Mouse (Mus musculus): ENCODE data around the gene Kcnk13.

Gene Kcnk13

GRCm38 (mm10) chr12:99964301-99965202 is at the start of gene Kcnk13:
Gene Kcnk13 (plus strand): TSS chr12:99964499.
- DNase-seq: peak; percentile 81

DNA sequence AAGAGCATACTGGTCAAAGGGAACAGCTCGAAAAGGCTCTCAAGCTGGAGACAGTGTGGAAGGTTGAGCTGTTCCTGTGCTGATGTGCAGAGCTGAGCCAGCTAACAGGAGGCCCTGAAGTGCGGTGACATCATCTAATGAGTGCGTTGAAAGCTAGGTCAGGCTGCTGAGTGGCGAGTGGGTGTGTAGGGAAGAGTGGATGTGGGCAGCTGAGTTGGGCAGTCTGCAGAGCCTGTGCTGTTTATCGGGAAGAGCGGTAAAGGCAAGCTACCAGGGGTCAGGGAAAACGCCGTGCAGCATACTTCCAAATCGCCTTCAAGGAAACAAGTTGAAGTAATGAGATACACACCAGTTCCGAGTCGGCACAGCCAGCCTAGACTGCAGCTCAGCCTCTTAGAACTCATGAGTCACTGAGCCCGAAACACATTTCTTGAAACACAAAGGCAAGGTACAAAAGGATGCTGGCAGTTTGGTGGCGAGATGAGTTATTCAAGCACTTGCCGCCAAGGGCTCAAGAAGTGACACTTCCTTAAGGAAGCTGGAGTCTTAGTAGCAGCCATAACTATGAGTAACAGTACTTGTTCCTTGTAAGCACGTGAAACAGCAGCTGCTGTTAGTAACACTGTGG is 46.4 kb upstream of the Kcnk13 start:
- peak; percentile 54 for DNase-seq

DNA sequence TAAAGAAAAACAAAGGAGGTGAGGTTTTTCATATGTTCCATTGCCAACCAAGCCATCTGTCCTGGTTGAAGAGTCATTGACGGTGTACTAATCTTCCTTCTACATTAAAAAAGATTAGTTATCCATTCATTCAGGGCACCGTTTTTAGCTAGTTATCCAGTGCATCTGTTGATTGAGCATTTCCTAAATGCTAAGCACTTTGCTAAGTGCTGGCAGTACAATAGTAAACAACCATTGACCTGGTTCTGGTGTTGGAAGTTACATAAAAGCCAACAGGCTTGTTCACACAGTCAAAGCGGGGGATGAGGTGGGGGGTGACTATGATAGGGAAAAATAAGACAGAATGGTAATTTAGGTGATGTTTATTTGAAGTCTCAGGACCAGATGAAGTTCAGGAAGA is 44.7 kb upstream of the Kcnk13 start:
- no peak for DNase-seq

DNA sequence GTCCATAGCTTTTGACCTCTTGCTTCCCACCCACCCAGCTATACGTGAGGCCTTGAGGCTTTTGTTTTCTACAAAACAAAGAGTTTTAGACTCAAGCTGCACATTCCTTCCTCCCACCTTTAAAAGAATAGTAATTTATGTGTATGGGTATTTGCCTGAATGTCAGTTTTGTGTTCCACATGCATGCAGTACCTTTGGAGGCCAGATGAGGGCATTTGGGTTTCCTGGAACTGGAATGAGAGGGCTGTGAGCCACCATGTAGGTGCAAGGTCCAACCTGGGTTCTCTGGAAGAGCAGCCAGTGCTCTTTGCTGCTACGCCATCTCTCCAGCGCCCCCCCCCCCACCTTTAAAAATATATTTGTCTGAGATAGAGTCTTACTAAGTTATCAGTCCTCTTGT is 43.3 kb upstream of the Kcnk13 start:
- peak; percentile 27 for DNase-seq

GRCm38 (mm10) chr12:99923131-99923606 is 41.1 kb upstream of the Kcnk13 start:
- peak; percentile 45 for DNase-seq

GRCm38 (mm10) chr12:99923703-99924102 is 40.6 kb upstream of the Kcnk13 start:
- no peak for DNase-seq

DNA sequence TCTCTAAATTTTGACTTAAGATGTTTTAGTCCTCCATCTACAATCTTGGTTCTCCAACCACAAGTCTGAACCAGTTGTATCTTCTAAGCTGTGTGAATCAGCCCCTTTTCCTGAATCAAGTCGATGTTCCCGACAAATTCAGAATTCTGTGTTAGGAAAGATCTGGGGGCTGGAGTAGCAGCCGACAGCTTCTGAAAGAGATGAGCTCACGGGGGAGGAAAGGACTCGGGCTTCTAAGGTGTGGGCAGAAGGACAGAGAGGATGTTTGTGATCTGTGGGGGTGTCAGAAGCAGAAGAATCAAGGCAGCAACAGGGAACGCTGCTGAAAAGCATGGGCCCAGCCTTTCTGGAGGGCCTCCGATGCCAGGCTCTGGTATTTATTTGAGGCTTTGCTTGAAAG is 36.0 kb upstream of the Kcnk13 start:
- no peak for DNase-seq

- no peak for DNase-seq
Measured at GRCm38 (mm10) chr12:99929160-99929559, 35.1 kb upstream of the Kcnk13 start.

GRCm38 (mm10) chr12:99932245-99932644 is 32.1 kb upstream of the Kcnk13 start:
- DNase-seq: no peak

DNA sequence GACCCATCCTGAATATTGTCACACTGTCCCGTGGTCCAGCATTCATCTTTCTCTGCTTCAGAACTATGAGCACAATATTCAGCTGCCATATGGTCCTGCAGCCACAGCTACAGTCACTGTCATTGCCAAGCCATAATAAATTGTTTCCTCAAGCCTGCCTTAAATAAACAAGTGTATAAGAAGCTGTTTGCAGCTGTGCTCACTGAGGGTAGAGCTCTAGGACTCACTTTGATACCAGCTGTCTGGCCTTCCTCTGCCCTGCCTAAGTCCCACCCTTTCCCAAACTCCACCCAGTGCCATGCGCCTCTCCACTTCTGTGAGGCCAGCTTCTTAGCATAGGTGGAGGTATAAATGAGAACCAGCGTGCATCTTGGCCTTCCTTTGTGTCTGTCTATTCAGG is 30.7 kb upstream of the Kcnk13 start:
- no peak for DNase-seq

- no peak for DNase-seq
Measured at GRCm38 (mm10) chr12:99935403-99935802, 28.9 kb upstream of the Kcnk13 start.

DNA sequence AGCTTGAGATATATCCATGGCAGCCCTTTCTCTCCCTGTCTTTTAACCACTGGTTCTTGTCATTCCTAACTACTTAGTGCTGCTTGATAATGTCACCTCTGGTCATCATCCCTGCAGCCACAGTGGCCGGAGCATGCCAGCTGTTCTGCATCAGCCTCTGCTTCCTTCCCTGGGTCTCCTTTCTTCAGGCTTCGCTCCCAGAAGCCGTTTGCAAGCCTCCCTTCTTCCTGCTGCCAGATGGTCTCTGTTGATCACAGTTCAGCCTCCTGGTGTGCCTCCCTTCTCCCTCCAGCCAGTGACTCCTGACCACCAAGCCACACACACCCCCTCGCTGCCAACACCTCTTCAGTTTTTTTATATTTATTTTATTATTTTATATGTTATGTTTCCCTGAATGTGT is 25.8 kb upstream of the Kcnk13 start:
- DNase-seq: no peak

DNA sequence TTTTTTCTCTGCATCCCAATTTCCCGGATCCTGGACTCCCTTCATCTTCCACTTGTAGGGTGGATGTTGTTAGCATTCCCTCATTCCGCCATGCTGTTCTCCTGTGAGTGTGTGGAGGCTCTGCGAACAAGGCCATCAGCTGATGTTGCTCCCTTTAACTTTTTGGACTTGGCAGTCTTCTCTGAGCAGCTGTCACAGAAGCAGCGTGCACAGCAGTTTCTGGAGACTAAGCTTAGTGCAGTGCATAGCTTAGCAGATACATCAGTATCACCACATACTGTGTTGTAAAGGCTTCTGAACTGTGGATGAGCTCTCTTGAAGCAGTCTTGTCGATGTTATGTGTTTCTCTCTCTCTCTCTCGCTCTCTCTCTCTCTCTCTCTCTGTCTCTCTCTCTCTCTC is 25.1 kb upstream of the Kcnk13 start:
- DNase-seq: no peak

- no peak for DNase-seq
Measured at GRCm38 (mm10) chr12:99940704-99941103, 23.6 kb upstream of the Kcnk13 start.

GRCm38 (mm10) chr12:99942441-99942840 is 21.9 kb upstream of the Kcnk13 start:
- no peak for DNase-seq

- DNase-seq: peak; percentile 66
Measured at GRCm38 (mm10) chr12:99952928-99953327, 11.4 kb upstream of the Kcnk13 start.

DNA sequence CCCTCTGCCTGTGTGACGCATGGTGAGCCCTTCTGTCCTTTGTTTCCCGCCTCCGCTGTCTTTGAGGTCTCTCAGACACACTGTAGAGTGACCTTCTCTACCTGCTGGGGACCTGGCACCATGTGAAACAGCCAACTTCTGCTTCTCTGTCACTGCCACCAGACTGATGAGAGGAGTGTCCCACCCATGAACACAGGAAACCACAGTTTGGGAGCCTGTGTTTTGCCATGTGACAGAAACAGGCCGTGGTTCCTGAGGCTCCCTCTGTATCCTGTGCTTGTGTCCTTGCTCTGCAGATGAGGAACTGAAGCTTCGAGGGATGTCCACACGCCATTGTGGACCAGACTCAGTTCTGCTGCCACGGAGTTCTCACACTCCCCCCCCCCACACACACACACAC is 7.9 kb upstream of the Kcnk13 start:
- no peak for DNase-seq

DNA sequence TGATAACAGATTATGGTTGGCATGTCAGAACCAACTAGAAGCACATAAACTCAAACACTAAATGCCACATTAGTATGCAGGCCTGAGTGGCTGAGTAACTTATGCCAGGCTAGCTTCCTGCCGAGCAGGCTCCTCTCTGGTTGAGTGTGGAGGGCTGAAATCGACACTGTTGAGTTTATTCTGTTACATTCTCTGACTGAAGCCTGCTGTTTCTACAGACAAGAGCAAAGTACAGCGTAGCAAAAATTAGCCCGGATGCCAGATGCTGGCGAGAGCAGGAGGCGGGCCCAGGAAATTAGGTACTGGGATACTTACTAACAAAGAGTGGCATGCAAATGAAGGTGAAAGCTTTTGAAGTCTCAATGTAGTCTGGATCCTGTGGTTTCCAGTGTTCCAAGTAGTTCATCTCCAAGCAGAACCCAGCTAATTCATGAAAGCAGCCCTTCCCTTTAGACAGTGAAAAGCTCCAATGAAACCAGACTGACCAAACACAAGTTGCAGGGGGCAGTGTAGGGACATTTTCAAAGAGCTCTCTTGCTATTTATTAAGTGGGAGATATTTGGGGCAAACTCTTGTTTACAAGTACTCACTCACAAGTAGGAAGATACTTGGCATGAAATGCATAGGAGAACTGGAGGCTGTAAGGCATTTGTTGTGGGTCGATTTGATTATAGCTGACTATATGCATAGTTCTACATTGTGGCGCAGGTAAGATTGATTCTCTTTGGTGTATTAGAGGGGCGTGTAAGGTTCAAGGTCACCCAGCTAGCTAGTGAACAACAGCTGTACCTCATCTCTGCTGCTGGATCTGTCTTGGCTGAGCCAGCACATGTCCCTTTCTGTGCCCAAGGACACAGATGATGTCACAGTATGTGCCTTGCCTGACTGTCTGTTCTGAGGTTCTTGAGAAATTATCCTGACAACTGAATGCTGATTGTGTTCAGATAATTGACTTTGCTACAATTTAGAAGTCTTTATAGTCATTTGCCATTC is 5.9 kb upstream of the Kcnk13 start:
- no peak for DNase-seq

GRCm38 (mm10) chr12:99959291-99959690 is 5.0 kb upstream of the Kcnk13 start:
- DNase-seq: peak; percentile 67

GRCm38 (mm10) chr12:99959930-99960329 is 4.4 kb upstream of the Kcnk13 start:
- DNase-seq: peak; percentile 67

DNA sequence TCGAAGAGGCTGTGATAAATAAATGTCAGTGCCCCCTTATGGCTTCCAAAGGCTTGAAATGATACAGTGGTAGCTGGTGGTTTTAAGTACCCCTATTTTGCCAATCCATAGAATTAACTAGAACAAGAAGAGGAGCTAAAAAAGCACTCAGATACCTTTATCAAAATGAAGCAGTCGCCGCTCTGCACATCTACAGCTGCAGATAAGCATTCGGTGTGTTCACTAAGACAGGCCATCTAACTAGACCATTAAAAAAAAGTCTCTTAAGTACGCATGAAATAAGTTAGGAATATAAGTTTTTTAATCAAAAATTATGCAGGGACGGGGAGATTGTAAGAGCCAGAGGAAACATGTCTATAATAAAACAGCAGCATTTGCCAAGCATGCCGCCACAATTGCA is 3.6 kb upstream of the Kcnk13 start:
- no peak for DNase-seq

DNA sequence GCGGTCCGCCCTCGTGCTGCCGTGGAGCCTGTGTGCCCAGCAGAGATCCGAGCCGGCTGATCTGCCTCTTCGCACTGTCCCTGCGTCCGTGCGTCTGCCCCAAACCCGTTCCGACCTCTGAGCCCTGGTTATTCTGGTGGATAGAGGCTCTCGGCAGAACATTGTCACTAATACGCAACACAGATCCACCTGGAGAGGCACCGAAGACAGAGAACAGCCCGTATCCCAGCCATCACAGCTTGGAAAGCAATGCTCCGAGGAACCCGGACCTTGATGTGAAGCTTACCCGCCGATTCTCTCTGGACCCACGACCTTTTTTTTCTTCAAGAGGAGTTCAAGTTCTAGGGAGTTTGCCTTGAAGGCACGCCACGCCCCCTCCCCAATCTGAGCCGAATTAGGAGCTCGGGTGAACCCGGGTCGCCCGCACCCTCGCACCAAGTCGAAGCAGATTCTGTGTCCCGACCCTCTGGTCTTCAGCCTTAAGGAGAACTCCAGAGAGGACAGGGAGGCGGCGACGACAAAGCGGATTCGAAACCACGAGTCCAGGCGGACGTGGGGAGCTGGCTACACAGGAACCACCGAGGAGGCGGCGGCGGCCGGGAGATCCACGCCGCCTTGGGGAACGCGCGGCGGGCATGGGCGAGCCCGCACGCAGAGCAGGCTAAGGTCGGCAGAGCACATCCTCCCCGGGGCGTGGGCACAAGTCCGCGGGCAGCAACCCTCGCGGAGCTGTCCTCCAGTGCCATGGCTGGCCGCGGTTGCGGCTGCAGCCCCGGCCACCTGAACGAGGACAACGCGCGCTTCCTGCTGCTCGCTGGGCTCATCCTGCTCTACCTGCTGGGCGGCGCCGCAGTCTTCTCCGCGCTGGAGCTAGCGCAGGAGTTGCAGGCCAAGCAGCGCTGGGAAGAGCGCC is 1.2 kb downstream of the Kcnk13 start:
- DNase-seq: peak; percentile 53
